Mouse (Mus musculus) liver, embryonic 14.5 days (tissue): ENCODE measurements around the gene Plekhf1.

Source experiments
- CTCF ChIP-seq: IDR thresholded peaks from 2 replicates; pipeline ENCODE4 v1.5.1; 2016; ENCODE audit warnings: antibody characterized with exemption, low read depth, control low read depth
- EP300 ChIP-seq: IDR thresholded peaks from 2 replicates; pipeline ENCODE4 v1.6.1; 2016; ENCODE audit warnings: antibody characterized with exemption, low read depth

GRCm38 (mm10) chr7:38206564-38206963 lies 21.3 kb downstream of the Plekhf1 start:
- no peak for TF ChIP-seq CTCF
- TF ChIP-seq EP300 = no peak
